Mouse (Mus musculus): ENCODE measurements around the gene Iars. TPM values are rescaled to one million over a fixed set of nuclear protein-coding genes. Genes with fewer than 3 reads are reported as not detected.

Iars gene
- polyA plus RNA-seq, 1 experiment, result 58.7 TPM

DNA sequence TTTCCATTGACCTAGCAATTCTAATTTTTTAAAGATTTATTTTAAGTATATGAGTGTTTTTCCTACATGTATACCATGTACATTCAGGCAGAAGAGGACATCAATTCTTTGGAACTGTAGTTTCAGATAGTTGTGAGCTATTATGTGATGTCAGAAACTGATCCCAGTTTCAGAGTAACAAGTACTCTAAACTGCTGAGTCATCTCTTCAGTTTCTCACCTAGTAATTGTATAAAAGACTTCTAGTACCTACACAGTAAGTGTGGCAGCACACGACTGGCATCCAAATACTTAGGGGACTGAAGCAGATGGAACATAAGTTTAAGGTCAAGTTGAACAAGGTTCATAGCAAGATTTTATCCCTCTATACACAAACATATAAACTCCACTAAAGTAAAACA lies 35.9 kb upstream of the Iars start:
- Histone ChIP-seq H3K79me3 (ENCODE audit: low read depth) (no peaks in the 10 kb centered on the region), H3K36me3 (ENCODE audit: control insufficient read depth, insufficient read depth) (peaks cover 15% of the 10 kb centered on the region), H3K79me2 (ENCODE audit: control insufficient read depth, insufficient read depth) (peaks cover 7% of the 10 kb centered on the region), H3K4me3 (ENCODE audit: insufficient read depth, poor library complexity, severe bottlenecking) (no peak overlapping the region), H3K27me3 (ENCODE audit: control insufficient read depth, insufficient read depth, insufficient read length) (no peaks in the 10 kb centered on the region), H3ac (ENCODE audit: control insufficient read depth, insufficient read length, low read depth) (no peak overlapping the region)
- TF ChIP-seq CTCF (IDR thresholded peaks at IDR 0.05; ENCODE audit: control insufficient read depth, insufficient read depth, insufficient read length), result no peak
- no peak for TF ChIP-seq FOSL1 (IDR thresholded peaks at IDR 0.05; ENCODE audit: insufficient read depth, low read length, poor library complexity, severe bottlenecking)
- no peak for TF ChIP-seq CEBPB (IDR thresholded peaks at IDR 0.05; ENCODE audit: low read depth)

DNA sequence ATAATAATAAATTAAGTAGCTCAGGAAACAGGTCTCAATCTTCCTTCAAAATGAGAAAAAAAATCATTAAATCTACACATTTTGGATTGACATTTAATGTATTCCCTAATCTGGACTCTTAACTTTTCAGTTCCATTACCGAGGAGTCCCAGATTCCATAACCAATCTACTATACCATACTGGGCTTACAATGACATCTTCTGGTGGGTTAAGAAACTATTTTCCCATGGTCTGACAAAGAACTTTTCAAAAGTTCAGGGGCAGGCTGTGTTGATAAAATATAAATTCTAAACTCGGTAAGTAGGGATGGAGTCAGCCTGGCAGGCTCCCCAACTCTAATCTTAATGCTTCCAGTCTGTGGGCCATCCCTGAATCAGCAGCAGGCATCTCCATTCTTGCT lies 30.8 kb upstream of the Iars start:
- H3K36me3 ChIP-seq (ENCODE audit: control insufficient read depth, insufficient read depth), result peaks cover 16% of the 10 kb centered on the region
- H3K79me2 ChIP-seq (ENCODE audit: control insufficient read depth, insufficient read depth), result peaks cover 40% of the 10 kb centered on the region
- no peak overlapping the region for H3K4me3 ChIP-seq (ENCODE audit: insufficient read depth, poor library complexity, severe bottlenecking)
- no peaks in the 10 kb centered on the region for H3K27me3 ChIP-seq (ENCODE audit: control insufficient read depth, insufficient read depth, insufficient read length)
- H3K79me3 ChIP-seq (ENCODE audit: low read depth), result peaks cover 21% of the 10 kb centered on the region
- no peak overlapping the region for H3ac ChIP-seq (ENCODE audit: control insufficient read depth, insufficient read length, low read depth)
- TF ChIP-seq MAX (IDR thresholded peaks at IDR 0.05), result no peak
- TF ChIP-seq CTCF (IDR thresholded peaks at IDR 0.05; ENCODE audit: control insufficient read depth, insufficient read depth, insufficient read length), result no peak
- TF ChIP-seq USF1 (IDR thresholded peaks at IDR 0.05; ENCODE audit: low read depth), result no peak
- no peak for TF ChIP-seq MYOD1 (IDR thresholded peaks at IDR 0.05; ENCODE audit: control insufficient read depth, insufficient read length, low read depth)
- no peak for TF ChIP-seq FOSL1 (IDR thresholded peaks at IDR 0.05; ENCODE audit: insufficient read depth, low read length, poor library complexity, severe bottlenecking)
- TF ChIP-seq MYOG (IDR thresholded peaks at IDR 0.05; ENCODE audit: control insufficient read depth, extremely low read depth, insufficient read length), result no peak
- no peak for TF ChIP-seq CEBPB (IDR thresholded peaks at IDR 0.05; ENCODE audit: low read depth)

DNA sequence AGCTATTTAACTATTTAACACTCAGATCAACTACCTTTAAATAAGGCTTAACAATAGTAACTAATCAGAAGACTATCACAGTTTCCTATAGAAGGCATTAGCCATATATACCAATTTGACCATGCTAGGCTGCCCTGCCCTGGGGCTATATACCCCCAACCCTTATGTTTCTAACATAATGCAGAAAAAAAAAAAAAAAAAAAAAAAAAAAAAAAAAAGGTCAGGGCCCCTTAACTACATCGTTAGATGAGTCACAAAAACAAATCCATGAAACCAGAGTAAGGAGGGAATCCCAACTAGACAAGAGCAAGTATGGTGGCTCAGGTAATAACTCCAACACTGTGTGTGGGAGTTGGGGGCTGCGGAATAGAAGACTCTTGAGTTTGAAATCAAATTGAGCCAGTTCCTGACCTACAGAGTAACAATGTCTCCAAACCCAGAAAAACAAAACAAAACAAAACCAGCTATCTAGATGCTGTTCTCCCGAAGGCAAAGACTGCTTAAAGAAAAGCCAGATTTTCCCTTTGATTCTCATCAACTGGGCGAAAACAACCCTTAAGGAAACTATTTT lies 30.0 kb upstream of the Iars start:
- TF ChIP-seq CEBPB (IDR thresholded peaks at IDR 0.05; ENCODE audit: low read depth), result no peak
- no peak for TF ChIP-seq MYOG (IDR thresholded peaks at IDR 0.05; ENCODE audit: control insufficient read depth, extremely low read depth, insufficient read length)
- Histone ChIP-seq H3K79me3 (ENCODE audit: low read depth) (peaks cover 21% of the 10 kb centered on the region), H3K27me3 (ENCODE audit: control insufficient read depth, insufficient read depth, insufficient read length) (no peaks in the 10 kb centered on the region)

DNA sequence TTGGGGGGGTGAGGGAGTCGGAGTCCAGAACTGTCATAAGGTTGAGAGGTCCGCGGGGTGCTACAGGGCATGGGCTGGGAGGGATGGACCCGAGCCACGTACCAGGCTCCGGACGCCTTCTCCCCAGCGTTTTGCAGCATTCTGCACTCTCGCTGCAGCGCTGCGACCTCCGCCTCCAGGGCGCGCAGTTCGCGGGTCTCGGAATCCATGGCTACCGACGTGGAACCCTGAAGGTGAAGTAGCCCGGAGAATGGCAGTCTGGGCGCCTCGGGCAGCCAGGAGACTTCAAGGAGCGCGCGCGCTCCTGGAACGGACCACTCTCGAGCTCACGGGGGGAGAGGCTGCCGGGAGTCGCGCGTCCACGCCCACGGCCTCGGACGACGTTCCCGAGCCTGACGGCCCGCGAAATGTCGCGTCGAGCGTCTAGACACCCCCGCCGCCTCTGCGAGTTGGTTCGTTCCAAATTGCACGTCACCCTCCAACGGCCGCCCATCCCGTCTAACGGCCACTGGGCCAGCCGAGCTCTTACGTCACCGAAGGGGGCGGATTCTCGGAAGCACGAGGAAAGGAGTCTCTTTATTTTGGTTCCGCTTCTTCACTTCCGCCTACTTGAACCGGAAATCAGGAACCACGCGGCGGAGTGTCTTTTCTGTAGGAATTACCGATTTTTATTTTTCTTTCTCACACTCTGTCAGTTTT lies 29.3 kb upstream of the Iars start, which contains the start of the genes Cenpp and Nol8:
TSS of gene Cenpp (minus strand) at position 305 of the 699 bp plus-strand sequence.
TSS of gene Nol8 (plus strand) at position 598 of the 699 bp plus-strand sequence.
- Histone ChIP-seq H3K36me3 (ENCODE audit: control insufficient read depth, insufficient read depth) (peaks cover 23% of the 10 kb centered on the region), H3K79me2 (ENCODE audit: control insufficient read depth, insufficient read depth) (peaks cover 40% of the 10 kb centered on the region), H3ac (ENCODE audit: control insufficient read depth, insufficient read length, low read depth) (peak within 1 kb of the TSS; percentile 83), H3K27me3 (ENCODE audit: control insufficient read depth, insufficient read depth, insufficient read length) (no peaks in the 10 kb centered on the region), H3K4me3 (ENCODE audit: insufficient read depth, poor library complexity, severe bottlenecking) (peak within 1 kb of the TSS; percentile 77), H3K79me3 (ENCODE audit: low read depth) (peaks cover 21% of the 10 kb centered on the region)
- TF ChIP-seq MYOD1 (IDR thresholded peaks at IDR 0.05; ENCODE audit: control insufficient read depth, insufficient read length, low read depth) (no peak), CTCF (IDR thresholded peaks at IDR 0.05; ENCODE audit: control insufficient read depth, insufficient read depth, insufficient read length) (no peak), FOSL1 (IDR thresholded peaks at IDR 0.05; ENCODE audit: insufficient read depth, low read length, poor library complexity, severe bottlenecking) (no peak), MAX (IDR thresholded peaks at IDR 0.05) (no peak), MYOG (IDR thresholded peaks at IDR 0.05; ENCODE audit: control insufficient read depth, extremely low read depth, insufficient read length) (no peak), CEBPB (IDR thresholded peaks at IDR 0.05; ENCODE audit: low read depth) (peak; percentile 19)

More for the DNA sequence above, 30.0 kb upstream of the Iars start:
- Histone ChIP-seq H3K36me3 (ENCODE audit: control insufficient read depth, insufficient read depth) (peaks cover 16% of the 10 kb centered on the region), H3K4me3 (ENCODE audit: insufficient read depth, poor library complexity, severe bottlenecking) (peak overlapping the region; percentile 75), H3K79me2 (ENCODE audit: control insufficient read depth, insufficient read depth) (peaks cover 40% of the 10 kb centered on the region), H3ac (ENCODE audit: control insufficient read depth, insufficient read length, low read depth) (peak overlapping the region; percentile 83)

DNA sequence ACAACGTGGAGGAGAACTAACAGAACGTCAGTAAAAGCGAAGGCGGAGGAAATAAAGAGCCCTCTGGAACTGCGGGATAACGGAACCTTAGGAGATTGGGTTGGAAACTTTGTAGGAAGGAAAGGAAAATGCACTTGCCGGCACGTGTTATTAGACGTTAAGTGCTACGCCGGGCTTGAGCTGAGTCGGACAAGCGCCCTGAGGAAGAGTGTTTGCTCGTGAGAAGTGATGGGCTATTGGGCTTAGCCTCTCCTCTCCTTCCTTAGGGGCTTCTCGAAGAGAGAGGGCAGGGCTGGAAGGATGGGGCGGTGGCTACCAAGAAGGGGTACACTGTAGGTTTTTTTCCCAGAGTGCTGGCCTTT lies 28.7 kb upstream of the Iars start:
- peak overlapping the region; percentile 77 for H3K4me3 ChIP-seq (ENCODE audit: insufficient read depth, poor library complexity, severe bottlenecking)

More for the DNA sequence above, 28.7 kb upstream of the Iars start:
- TF ChIP-seq FOSL1 (IDR thresholded peaks at IDR 0.05; ENCODE audit: insufficient read depth, low read length, poor library complexity, severe bottlenecking) (no peak), USF1 (IDR thresholded peaks at IDR 0.05; ENCODE audit: low read depth) (peak; percentile 76), MYOG (IDR thresholded peaks at IDR 0.05; ENCODE audit: control insufficient read depth, extremely low read depth, insufficient read length) (no peak), MYOD1 (IDR thresholded peaks at IDR 0.05; ENCODE audit: control insufficient read depth, insufficient read length, low read depth) (no peak), MAX (IDR thresholded peaks at IDR 0.05) (peak; percentile 94), CEBPB (IDR thresholded peaks at IDR 0.05; ENCODE audit: low read depth) (no peak), CTCF (IDR thresholded peaks at IDR 0.05; ENCODE audit: control insufficient read depth, insufficient read depth, insufficient read length) (no peak)
- Histone ChIP-seq H3K79me3 (ENCODE audit: low read depth) (peaks cover 21% of the 10 kb centered on the region), H3K36me3 (ENCODE audit: control insufficient read depth, insufficient read depth) (peaks cover 28% of the 10 kb centered on the region), H3K27me3 (ENCODE audit: control insufficient read depth, insufficient read depth, insufficient read length) (no peaks in the 10 kb centered on the region), H3ac (ENCODE audit: control insufficient read depth, insufficient read length, low read depth) (peak overlapping the region; percentile 80), H3K79me2 (ENCODE audit: control insufficient read depth, insufficient read depth) (peaks cover 40% of the 10 kb centered on the region)
